Comparison of ENCODE assay signal across 11 mouse cellular contexts in the genomic region with DNA sequence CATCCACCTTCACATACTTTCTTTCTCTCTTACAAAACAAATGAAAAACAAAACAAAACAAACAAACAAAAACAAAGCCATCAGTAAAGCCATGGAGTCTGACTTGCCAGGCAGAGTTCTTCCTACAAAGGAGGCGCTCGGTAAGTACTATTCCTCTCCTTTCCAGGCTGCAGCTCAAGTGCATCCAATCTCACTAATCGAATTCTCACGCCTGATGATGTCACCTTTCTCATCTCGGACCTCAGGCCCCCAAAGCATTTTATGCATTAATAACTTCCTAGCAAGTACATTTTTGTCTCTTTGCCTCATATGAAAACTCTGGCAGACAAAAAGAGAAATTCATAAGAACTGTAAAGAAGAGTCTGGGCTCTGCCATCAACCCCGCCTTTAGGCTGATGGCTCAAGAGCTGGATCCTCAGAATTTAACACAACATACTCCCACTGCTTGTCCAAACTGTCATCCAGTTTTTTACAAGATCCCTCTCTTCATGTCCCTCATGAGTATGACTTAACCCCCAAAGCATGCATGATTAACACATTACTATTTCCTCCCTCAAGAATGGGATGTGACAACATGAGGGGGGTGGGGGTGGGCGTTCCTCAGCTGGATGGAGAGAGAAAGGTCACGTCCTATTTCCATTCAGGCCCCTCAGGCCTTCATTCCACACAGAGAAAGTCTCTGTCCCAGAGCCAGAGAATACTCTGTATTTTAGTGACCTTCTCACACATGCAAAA.
DNase-seq lines count a peak whose midpoint lies in the region; ATAC-seq and TF ChIP-seq lines count a peak whose summit lies in the region.
"Had no signal": no experiment of that assay in that cellular context is flagged by ENCODE, and none has a peak within 500 bp of the region (broad histone marks: within the 10 kb centered on the region; RNA-seq: fewer than 3 reads in every experiment).

No protein-coding gene starts in this region.

- peaks cover 10% of the 10 kb centered on the region for H3K4me1 ChIP-seq in kidney, embryonic 15.5 days
- peaks cover 13% of the 10 kb centered on the region for H3K4me1 ChIP-seq in heart, embryonic 16.5 days (ENCODE audit: control insufficient read depth, insufficient read depth, low read length)
- H3K4me1 ChIP-seq: limb, embryonic 15.5 days had no signal

- peak; percentile 62; the same call in 1 of the 2 replicates for ATAC-seq in kidney, embryonic 15.5 days (replicated peaks; ENCODE audit: low FRiP score)
- ATAC-seq in Patski = peak; percentile 31
- ATAC-seq in heart, embryonic 16.5 days (replicated peaks; ENCODE audit: extremely low read depth, insufficient read depth, low FRiP score) = peak; percentile 91

- H3K27ac ChIP-seq in kidney, embryonic 15.5 days = peak overlapping the region; percentile 13; the same call in 1 of the 2 replicates
- H3K27ac ChIP-seq in heart, embryonic 16.5 days (ENCODE audit: low read length) = peak overlapping the region; percentile 68
- H3K27ac ChIP-seq: layer of hippocampus, adult 2 months; limb, embryonic 15.5 days had no signal

- CTCF ChIA-PET in Patski (lab: Charles Lee) = interaction anchor here (2.0 kb wide), 1 partner anchor 16 kb away, joined by 5 read pairs; no protein-coding TSS in a partner anchor

- no peaks in the 10 kb centered on the region for H3K36me3 ChIP-seq in kidney, embryonic 15.5 days
- no peaks in the 10 kb centered on the region for H3K36me3 ChIP-seq in heart, embryonic 16.5 days (ENCODE audit: control insufficient read depth, insufficient read depth)
- H3K36me3 ChIP-seq: limb, embryonic 15.5 days had no signal

- H3K9me3 ChIP-seq in kidney, embryonic 15.5 days (replicated peaks) = no peaks in the 10 kb centered on the region
- H3K9me3 ChIP-seq in heart, embryonic 16.5 days (replicated peaks; ENCODE audit: control insufficient read depth, low read length) = no peaks in the 10 kb centered on the region
- H3K9me3 ChIP-seq: limb, embryonic 15.5 days had no signal

- no peaks in the 10 kb centered on the region for H3K27me3 ChIP-seq in kidney, embryonic 15.5 days
- no peaks in the 10 kb centered on the region for H3K27me3 ChIP-seq in Patski
- no peaks in the 10 kb centered on the region for H3K27me3 ChIP-seq in heart, embryonic 16.5 days (ENCODE audit: control insufficient read depth, insufficient read depth, low read length)
- H3K27me3 ChIP-seq: limb, embryonic 15.5 days had no signal

- in situ Hi-C loops in Patski (cut with MboI; ENCODE audit: low pct_unique_long_range_greater_than_20kb) = no loop called here

- no peak overlapping the region for H3K4me3 ChIP-seq in kidney, embryonic 15.5 days (replicated peaks)
- H3K4me3 ChIP-seq in heart, embryonic 16.5 days (ENCODE audit: low read length) = no peak overlapping the region
- H3K4me3 ChIP-seq: layer of hippocampus, adult 2 months; limb, embryonic 15.5 days had no signal

- H3K9ac ChIP-seq in kidney, embryonic 15.5 days = no peak overlapping the region
- peak overlapping the region; percentile 22; the same call in 1 of the 2 replicates for H3K9ac ChIP-seq in heart, embryonic 16.5 days (ENCODE audit: low read length)
- H3K9ac ChIP-seq: limb, embryonic 15.5 days had no signal

- WGBS in kidney, embryonic 15.5 days = 48% methylated on average over 8 of the region's 8 CpGs
- WGBS in heart, embryonic 16.5 days = 29% methylated on average over 8 of the region's 8 CpGs

- POLR2A ChIA-PET in Patski (lab: Charles Lee) = no interaction called here

- no peak for DNase-seq in kidney, postnatal 25 days
- DNase-seq in 3T3-L1 (ENCODE audit: low read depth, low spot score) = peak; percentile 91
- DNase-seq in Patski (ENCODE audit: low read depth, low spot score) = peak; percentile 28
- no peak for DNase-seq in adrenal gland, postnatal 25 days
- DNase-seq in cerebellum, adult 9-10 months = no peak
- DNase-seq: cerebellum, postnatal 10 days; thymus, postnatal 14 days had no signal

- no peak for TF ChIP-seq CTCF in Patski (IDR thresholded peaks at IDR 0.05)

- H3K4me2 ChIP-seq in kidney, embryonic 15.5 days = no peak overlapping the region
- H3K4me2 ChIP-seq in heart, embryonic 16.5 days (ENCODE audit: low read depth, low read length) = peak overlapping the region; percentile 21; the same call in 1 of the 2 replicates
- H3K4me2 ChIP-seq: limb, embryonic 15.5 days had no signal

Comparison
In these comparisons a context has a peak if more than half of its experiments do, and no peak if none do; other contexts are left out.
1. ATAC-seq: peak in every context shown above with its lines; median percentile 91 in heart, embryonic 16.5 days; 62 in kidney, embryonic 15.5 days; 31 in Patski.
2. DNase-seq: peak in 3T3-L1 (single experiment) and Patski (single experiment); none in kidney, postnatal 25 days (0 of 2), adrenal gland, postnatal 25 days (single experiment) and cerebellum, adult 9-10 months (single experiment).